ENCODE assay signal across 14 mouse cellular contexts in the genomic region with DNA sequence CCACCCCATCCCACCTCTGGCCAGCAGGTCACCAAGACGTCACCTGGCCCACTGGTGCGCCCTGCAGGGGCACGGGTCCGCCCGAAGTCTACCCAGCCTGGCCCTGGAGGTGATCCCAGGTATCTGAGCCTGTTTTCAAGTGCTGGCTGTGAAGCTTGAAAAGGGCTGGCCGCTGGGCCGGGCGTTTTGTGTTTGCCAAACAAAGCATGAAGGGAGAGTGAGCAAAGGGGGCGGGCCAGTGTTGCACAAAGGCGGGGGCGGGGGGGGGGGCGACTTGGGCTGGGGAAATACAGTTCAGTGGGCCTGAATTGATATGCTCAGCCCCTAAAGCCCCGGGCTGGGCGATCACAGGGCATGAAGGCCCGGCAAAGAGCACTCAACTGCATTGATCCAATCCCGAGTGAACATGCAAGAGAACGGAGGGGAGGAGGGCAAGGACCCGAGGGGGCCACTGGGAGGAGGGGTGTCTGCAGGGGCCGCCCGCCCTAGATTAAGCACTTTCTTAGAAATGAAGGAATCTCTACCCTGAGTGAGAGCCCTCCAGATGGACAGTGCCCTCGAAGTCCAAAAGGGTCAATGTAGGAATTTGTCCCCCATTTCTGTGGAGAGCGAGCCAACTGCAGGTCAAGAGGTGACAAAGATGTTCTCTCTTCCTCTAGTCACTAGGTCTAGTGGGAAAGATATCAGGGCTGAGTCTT.
DNase-seq lines count a peak whose midpoint lies in the region; ATAC-seq and TF ChIP-seq lines count a peak whose summit lies in the region.
"Had no signal": no experiment of that assay in that cellular context is flagged by ENCODE, and none has a peak within 500 bp of the region (broad histone marks: within the 10 kb centered on the region; RNA-seq: fewer than 3 reads in every experiment).

No protein-coding gene starts in this region.

- no peak for ATAC-seq in liver, postnatal 0 days
- peak; percentile 30; the same call in 1 of the 2 replicates for ATAC-seq in embryonic facial prominence, embryonic 14.5 days (ENCODE audit: low read depth)
- ATAC-seq in megakaryocyte, adult 5-6 weeks (ENCODE audit: poor library complexity, severe bottlenecking), result no peak

- no peak overlapping the region for H3K4me2 ChIP-seq in liver, postnatal 0 days (ENCODE audit: low read depth, low read length)
- H3K4me2 ChIP-seq in embryonic facial prominence, embryonic 14.5 days (ENCODE audit: low read depth, low read length), result no peak overlapping the region
- H3K4me2 ChIP-seq: lung, embryonic 14.5 days had no signal

- no peaks in the 10 kb centered on the region for H3K9me3 ChIP-seq in liver, postnatal 0 days (ENCODE audit: low read length)
- no peaks in the 10 kb centered on the region for H3K9me3 ChIP-seq in embryonic facial prominence, embryonic 14.5 days (ENCODE audit: control insufficient read depth, low read length)

- no peaks in the 10 kb centered on the region for H3K27me3 ChIP-seq in liver, postnatal 0 days (ENCODE audit: insufficient read depth, low read length)
- no peaks in the 10 kb centered on the region for H3K27me3 ChIP-seq in embryonic facial prominence, embryonic 14.5 days (replicated peaks; ENCODE audit: control insufficient read depth, insufficient read depth, low read length)

- no peak overlapping the region for H3K4me3 ChIP-seq in liver, postnatal 0 days (ENCODE audit: low read depth, low read length)
- no peak overlapping the region for H3K4me3 ChIP-seq in embryonic facial prominence, embryonic 14.5 days (ENCODE audit: low read depth, low read length)
- H3K4me3 ChIP-seq: erythroblast, embryonic 14.5 days; myocyte had no signal

- no peak overlapping the region for H3K27ac ChIP-seq in liver, postnatal 0 days (ENCODE audit: low read depth)
- H3K27ac ChIP-seq in embryonic facial prominence, embryonic 14.5 days (replicated peaks; ENCODE audit: low read depth, low read length), result no peak overlapping the region

- WGBS in liver, postnatal 0 days (ENCODE audit: insufficient replicate concordance), result 41% methylated on average over 15 of the region's 22 CpGs
- 40% methylated on average over 13 of the region's 22 CpGs for WGBS in embryonic facial prominence, embryonic 14.5 days

- H3K36me3 ChIP-seq in liver, postnatal 0 days (replicated peaks; ENCODE audit: insufficient read depth, low read length), result no peaks in the 10 kb centered on the region
- no peaks in the 10 kb centered on the region for H3K36me3 ChIP-seq in embryonic facial prominence, embryonic 14.5 days (ENCODE audit: control insufficient read depth, insufficient read depth, low read length)

- no peak overlapping the region for H3K9ac ChIP-seq in liver, postnatal 0 days (replicated peaks)
- H3K9ac ChIP-seq in embryonic facial prominence, embryonic 14.5 days (ENCODE audit: low read depth, low read length), result no peak overlapping the region
- H3K9ac ChIP-seq: lung, embryonic 14.5 days had no signal

- DNase-seq in liver, postnatal 0 days, result peak; percentile 12
- no peak for DNase-seq in liver
- DNase-seq in embryonic facial prominence, embryonic 14.5 days (ENCODE audit: low spot score), result peak; percentile 3
- peak; percentile 1 to 16 for DNase-seq in kidney, postnatal 4 days
- DNase-seq in retina, postnatal 1 day, result peak; percentile 80
- DNase-seq in left cerebral cortex, postnatal 36 days (ENCODE audit: low spot score in 2 of 2), result no peak
- no peak for DNase-seq in adrenal gland, postnatal 4 days (ENCODE audit: low spot score in 2 of 2)
- DNase-seq: adrenal gland, adult 2 months; cerebellum, adult 11-12 months; gastrocnemius, postnatal 36 days; lung, embryonic 14.5 days had no signal

- H3K4me1 ChIP-seq in liver, postnatal 0 days (ENCODE audit: insufficient read depth), result no peaks in the 10 kb centered on the region
- H3K4me1 ChIP-seq in embryonic facial prominence, embryonic 14.5 days (ENCODE audit: control insufficient read depth, insufficient read depth, low read length), result no peaks in the 10 kb centered on the region

- TF ChIP-seq EP300 in liver, postnatal 0 days (IDR thresholded peaks at IDR 0.05; ENCODE audit: low read depth), result no peak

- intact Hi-C loops in left cerebral cortex, postnatal 36 days (cut with DNase I), result no loop called here

- TF ChIP-seq CTCF in liver, postnatal 0 days (IDR thresholded peaks at IDR 0.05; ENCODE audit: low read depth), result no peak

Comparison
In these comparisons a context has a peak if more than half of its experiments do, and no peak if none do; other contexts are left out.
1. DNase-seq: peak in liver, postnatal 0 days (single experiment), embryonic facial prominence, embryonic 14.5 days (single experiment), kidney, postnatal 4 days (2 of 2) and retina, postnatal 1 day (single experiment); none in liver (single experiment), left cerebral cortex, postnatal 36 days (0 of 2) and adrenal gland, postnatal 4 days (0 of 2).